Mouse (Mus musculus): Measurements from ENCODE around the gene Gpcpd1. TPM values are rescaled to one million over a fixed set of nuclear protein-coding genes. Genes with fewer than 3 reads are reported as not detected.

Gpcpd1 gene
- polyA plus RNA-seq (2015; fragmentation: Nextera tagmentation; extraction: Ambion mirVana): 78.3 and 84.1 TPM in 2 replicates

DNA sequence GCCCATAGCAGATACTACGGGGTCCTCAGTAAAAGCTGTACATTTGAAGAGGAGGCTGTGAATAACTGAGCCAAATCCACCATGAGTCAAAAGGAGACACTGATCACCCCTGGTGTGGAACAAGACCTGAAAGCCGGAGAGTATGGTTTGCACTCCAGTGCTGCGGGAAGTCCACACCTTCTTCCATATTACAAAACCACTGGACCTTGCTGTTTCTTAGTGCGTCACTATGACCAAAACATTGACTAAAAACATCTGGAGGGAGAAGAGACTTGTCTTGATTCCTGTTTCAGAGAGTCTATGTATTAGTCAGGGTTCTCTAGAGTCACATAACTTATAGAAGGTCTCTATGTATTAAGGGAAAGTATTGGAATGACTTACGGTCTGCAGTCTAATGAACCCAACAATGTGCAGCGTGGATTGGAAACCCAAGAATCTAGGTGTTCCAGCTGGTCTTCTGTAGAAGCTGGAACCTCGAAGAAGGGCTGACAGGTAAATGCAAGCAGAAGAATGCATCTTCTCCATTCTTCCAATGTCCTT, at the start of gene Gpcpd1:
Gpcpd1 (minus strand) TSS at position 490 of the 540 bp plus-strand sequence.
- no peak within 1 kb of the TSS for H3K9ac ChIP-seq (replicated peaks; ENCODE audit: low read depth, low read length)
- H3K27ac ChIP-seq (ENCODE audit: low read length): no peak within 1 kb of the TSS
- no peaks in the 10 kb centered on the region for H3K27me3 ChIP-seq (replicated peaks; ENCODE audit: control insufficient read depth, insufficient read depth, low read length)
- H3K36me3 ChIP-seq (ENCODE audit: control insufficient read depth, insufficient read depth): no peaks in the 10 kb centered on the region
- H3K4me3 ChIP-seq (replicated peaks; ENCODE audit: low read length): no peak within 1 kb of the TSS
- H3K9me3 ChIP-seq (ENCODE audit: control insufficient read depth, low read length): no peaks in the 10 kb centered on the region
- 92% methylated on average over 7 of the region's 7 CpGs for WGBS
- H3K4me2 ChIP-seq (ENCODE audit: low read length): no peak within 1 kb of the TSS
- peaks cover 5% of the 10 kb centered on the region for H3K4me1 ChIP-seq (replicated peaks; ENCODE audit: control insufficient read depth, insufficient read depth, low read length)
- ATAC-seq: no peak

DNA sequence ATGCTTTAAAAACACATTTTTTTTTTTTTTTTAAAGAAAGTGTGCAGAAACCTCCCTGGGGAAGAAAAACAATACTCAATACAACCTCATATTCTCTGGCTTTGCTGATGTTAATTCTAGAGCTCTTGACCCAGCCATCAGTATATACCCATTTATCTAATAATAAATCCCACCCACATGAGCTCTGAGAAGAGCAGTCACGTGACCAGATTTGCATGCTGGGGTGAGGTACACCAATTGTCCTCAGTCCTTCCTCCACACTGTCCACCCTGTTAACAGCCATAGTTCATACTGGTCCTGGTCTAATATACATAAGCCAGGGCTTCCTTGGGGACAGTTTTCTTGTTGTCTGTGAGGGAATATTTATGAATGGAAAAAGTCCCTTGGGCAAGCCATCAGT, 49.0 kb upstream of the Gpcpd1 start:
- no peaks in the 10 kb centered on the region for H3K27me3 ChIP-seq (replicated peaks; ENCODE audit: control insufficient read depth, insufficient read depth, low read length)
- H3K27ac ChIP-seq (ENCODE audit: low read length): no peak overlapping the region
- H3K9ac ChIP-seq (replicated peaks; ENCODE audit: low read depth, low read length): no peak overlapping the region
- 92% methylated on average over 1 of the region's 1 CpGs for WGBS
- no peaks in the 10 kb centered on the region for H3K4me1 ChIP-seq (replicated peaks; ENCODE audit: control insufficient read depth, insufficient read depth, low read length)
- no peaks in the 10 kb centered on the region for H3K9me3 ChIP-seq (ENCODE audit: control insufficient read depth, low read length)
- H3K36me3 ChIP-seq (ENCODE audit: control insufficient read depth, insufficient read depth): no peaks in the 10 kb centered on the region
- ATAC-seq: no peak
- H3K4me2 ChIP-seq (ENCODE audit: low read length): no peak overlapping the region
- no peak overlapping the region for H3K4me3 ChIP-seq (replicated peaks; ENCODE audit: low read length)

DNA sequence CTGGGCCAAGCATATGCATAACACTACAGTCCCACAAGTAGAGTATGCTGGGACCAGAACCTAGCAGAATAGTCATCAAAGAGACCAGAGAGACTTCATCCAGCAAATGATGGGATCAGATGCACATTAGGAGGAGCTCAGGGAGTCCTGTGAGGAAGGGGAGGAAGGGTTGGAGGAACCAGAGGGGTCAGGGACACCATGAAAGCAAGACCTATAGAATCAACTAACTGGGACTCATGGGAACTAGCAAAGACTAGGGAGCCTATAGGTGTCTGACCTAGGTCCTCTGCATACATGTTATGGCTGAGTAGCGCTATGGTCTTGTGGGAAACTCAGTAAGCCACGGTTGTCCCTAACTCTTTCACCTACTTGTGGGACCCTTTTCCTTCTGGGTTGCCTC, 41.1 kb upstream of the Gpcpd1 start:
- no peaks in the 10 kb centered on the region for H3K36me3 ChIP-seq (ENCODE audit: control insufficient read depth, insufficient read depth)
- WGBS: 92% methylated on average over 2 of the region's 2 CpGs
- H3K9ac ChIP-seq (replicated peaks; ENCODE audit: low read depth, low read length): no peak overlapping the region
- no peak overlapping the region for H3K4me2 ChIP-seq (ENCODE audit: low read length)
- no peaks in the 10 kb centered on the region for H3K27me3 ChIP-seq (replicated peaks; ENCODE audit: control insufficient read depth, insufficient read depth, low read length)
- H3K9me3 ChIP-seq (ENCODE audit: control insufficient read depth, low read length): no peaks in the 10 kb centered on the region
- no peak overlapping the region for H3K27ac ChIP-seq (ENCODE audit: low read length)
- ATAC-seq: no peak
- no peaks in the 10 kb centered on the region for H3K4me1 ChIP-seq (replicated peaks; ENCODE audit: control insufficient read depth, insufficient read depth, low read length)
- no peak overlapping the region for H3K4me3 ChIP-seq (replicated peaks; ENCODE audit: low read length)

DNA sequence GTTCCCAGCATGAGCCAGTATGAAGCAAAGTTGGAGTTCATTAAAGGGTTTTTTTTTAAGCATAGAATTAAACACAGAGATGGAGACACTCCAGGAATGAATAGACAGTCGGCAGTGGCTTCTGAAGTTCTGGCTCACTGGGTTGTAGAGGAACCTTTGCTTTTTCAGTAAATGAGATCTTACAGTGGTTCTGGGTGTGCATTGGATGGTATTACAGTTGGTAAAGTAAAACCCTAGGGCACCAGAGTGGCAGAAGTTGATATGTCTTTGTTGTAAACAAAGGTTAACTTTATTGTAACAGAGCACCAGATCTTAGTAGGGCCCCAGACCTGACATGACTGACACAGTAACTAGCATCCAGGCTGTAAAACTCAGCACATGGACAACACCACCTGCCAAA, 35.6 kb upstream of the Gpcpd1 start:
- H3K27me3 ChIP-seq (replicated peaks; ENCODE audit: control insufficient read depth, insufficient read depth, low read length): no peaks in the 10 kb centered on the region
- no peak overlapping the region for H3K4me2 ChIP-seq (ENCODE audit: low read length)
- H3K4me3 ChIP-seq (replicated peaks; ENCODE audit: low read length): no peak overlapping the region
- no peak for ATAC-seq
- H3K36me3 ChIP-seq (ENCODE audit: control insufficient read depth, insufficient read depth): no peaks in the 10 kb centered on the region
- WGBS: 76% methylated on average over 1 of the region's 1 CpGs
- H3K27ac ChIP-seq (ENCODE audit: low read length): no peak overlapping the region
- no peaks in the 10 kb centered on the region for H3K4me1 ChIP-seq (replicated peaks; ENCODE audit: control insufficient read depth, insufficient read depth, low read length)
- H3K9ac ChIP-seq (replicated peaks; ENCODE audit: low read depth, low read length): no peak overlapping the region
- H3K9me3 ChIP-seq (ENCODE audit: control insufficient read depth, low read length): no peaks in the 10 kb centered on the region

DNA sequence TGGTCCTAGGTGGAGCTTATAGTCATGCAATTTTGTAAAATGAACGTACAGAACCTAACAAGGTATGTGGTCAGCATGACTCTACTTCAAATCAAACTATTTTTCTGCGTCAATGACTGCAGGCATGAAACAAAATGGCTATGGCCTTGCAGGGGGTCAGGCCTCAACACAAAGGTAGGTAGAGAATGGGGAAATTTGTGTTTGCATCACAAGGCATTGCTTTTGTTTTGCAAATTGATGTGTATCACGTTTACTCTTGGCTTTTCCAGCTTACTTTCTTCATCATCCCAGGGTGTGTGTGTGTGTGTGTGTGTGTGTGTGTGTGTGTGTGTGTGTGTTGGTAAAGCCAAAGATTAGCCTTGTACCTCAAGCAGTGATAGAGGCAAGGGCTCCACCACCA, 30.2 kb upstream of the Gpcpd1 start:
- no peaks in the 10 kb centered on the region for H3K9me3 ChIP-seq (ENCODE audit: control insufficient read depth, low read length)
- H3K36me3 ChIP-seq (ENCODE audit: control insufficient read depth, insufficient read depth): no peaks in the 10 kb centered on the region
- H3K27ac ChIP-seq (ENCODE audit: low read length): no peak overlapping the region
- no peak for ATAC-seq
- no peak overlapping the region for H3K4me3 ChIP-seq (replicated peaks; ENCODE audit: low read length)
- 40% methylated on average over 3 of the region's 3 CpGs for WGBS
- no peak overlapping the region for H3K9ac ChIP-seq (replicated peaks; ENCODE audit: low read depth, low read length)
- no peaks in the 10 kb centered on the region for H3K4me1 ChIP-seq (replicated peaks; ENCODE audit: control insufficient read depth, insufficient read depth, low read length)
- no peak overlapping the region for H3K4me2 ChIP-seq (ENCODE audit: low read length)
- no peaks in the 10 kb centered on the region for H3K27me3 ChIP-seq (replicated peaks; ENCODE audit: control insufficient read depth, insufficient read depth, low read length)

DNA sequence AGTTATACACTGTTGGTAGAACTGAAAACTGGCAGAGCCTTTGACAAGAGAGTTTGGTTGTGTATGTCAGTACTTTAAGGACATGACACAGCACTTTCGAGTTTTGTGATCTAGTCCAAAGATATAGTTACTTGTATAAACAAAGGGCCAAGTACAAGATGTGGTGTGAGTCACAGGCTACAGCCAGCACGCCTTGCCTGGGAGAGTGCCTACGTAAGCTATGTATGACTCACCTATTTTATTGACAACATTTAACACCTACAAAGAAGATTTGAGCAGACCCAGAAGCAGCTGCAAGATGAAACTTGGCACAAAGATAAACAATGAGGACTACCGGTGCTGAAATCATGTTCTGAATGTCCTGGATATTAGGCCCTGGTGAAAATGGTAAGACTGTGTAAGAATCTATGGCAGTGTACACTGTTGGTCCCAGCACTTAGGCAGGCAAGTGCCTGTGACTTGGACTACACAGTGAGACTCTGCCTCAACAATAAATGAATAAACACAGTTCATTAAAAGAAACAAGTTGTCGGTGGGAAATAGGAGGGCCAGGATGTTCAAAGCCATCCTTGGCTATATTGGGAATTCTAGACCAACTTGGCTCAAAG, 26.2 kb upstream of the Gpcpd1 start:
- H3K27ac ChIP-seq (ENCODE audit: low read length): no peak overlapping the region
- H3K4me2 ChIP-seq (ENCODE audit: low read length): no peak overlapping the region
- H3K9ac ChIP-seq (replicated peaks; ENCODE audit: low read depth, low read length): no peak overlapping the region
- no peak overlapping the region for H3K4me3 ChIP-seq (replicated peaks; ENCODE audit: low read length)
- H3K9me3 ChIP-seq (ENCODE audit: control insufficient read depth, low read length): peaks cover 3% of the 10 kb centered on the region; the same call in 1 of the 2 replicates
- WGBS: 89% methylated on average over 5 of the region's 5 CpGs
- H3K4me1 ChIP-seq (replicated peaks; ENCODE audit: control insufficient read depth, insufficient read depth, low read length): no peaks in the 10 kb centered on the region
- H3K36me3 ChIP-seq (ENCODE audit: control insufficient read depth, insufficient read depth): no peaks in the 10 kb centered on the region
- ATAC-seq: no peak
- H3K27me3 ChIP-seq (replicated peaks; ENCODE audit: control insufficient read depth, insufficient read depth, low read length): no peaks in the 10 kb centered on the region

DNA sequence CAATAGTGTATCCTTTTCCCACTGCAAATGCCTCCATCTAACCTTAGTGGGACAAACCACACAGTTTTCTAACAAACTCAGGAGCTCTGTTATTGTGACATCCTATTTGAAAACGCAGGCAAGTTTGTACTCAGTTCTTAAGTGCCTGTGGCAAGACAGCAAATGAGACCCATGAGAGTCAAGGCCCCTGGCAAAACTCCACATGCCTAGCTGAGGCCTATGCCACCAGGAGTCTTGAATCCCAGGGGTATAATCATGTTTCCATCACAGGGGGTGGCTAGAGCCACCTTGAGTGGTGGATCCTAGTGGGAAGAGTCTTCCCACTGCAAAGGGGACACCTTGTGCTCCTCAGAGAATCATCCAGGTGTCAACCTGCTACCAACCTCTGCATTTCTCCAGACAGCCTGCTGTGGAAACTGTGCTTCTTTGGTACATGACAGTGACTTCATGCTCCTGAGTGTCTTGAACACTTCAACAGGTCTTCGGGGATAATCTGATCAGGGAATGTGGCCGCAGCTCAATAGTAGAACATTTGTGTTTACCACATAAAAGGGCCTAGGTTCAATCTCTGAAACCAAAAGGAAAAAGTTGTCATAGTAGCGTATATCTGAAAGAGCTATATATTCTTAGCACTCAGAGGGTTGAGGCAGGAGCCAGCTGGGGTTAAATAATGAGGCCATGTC, 24.2 kb upstream of the Gpcpd1 start:
- Histone ChIP-seq H3K36me3 (ENCODE audit: control insufficient read depth, insufficient read depth) (no peaks in the 10 kb centered on the region), H3K4me2 (ENCODE audit: low read length) (no peak overlapping the region), H3K4me3 (replicated peaks; ENCODE audit: low read length) (no peak overlapping the region), H3K9ac (replicated peaks; ENCODE audit: low read depth, low read length) (no peak overlapping the region), H3K4me1 (replicated peaks; ENCODE audit: control insufficient read depth, insufficient read depth, low read length) (peaks cover 3% of the 10 kb centered on the region; the same call in 1 of the 2 replicates), H3K9me3 (ENCODE audit: control insufficient read depth, low read length) (peaks cover 3% of the 10 kb centered on the region; the same call in 1 of the 2 replicates), H3K27ac (ENCODE audit: low read length) (no peak overlapping the region), H3K27me3 (replicated peaks; ENCODE audit: control insufficient read depth, insufficient read depth, low read length) (no peaks in the 10 kb centered on the region)
- WGBS: 93% methylated on average over 4 of the region's 4 CpGs
- no peak for ATAC-seq

DNA sequence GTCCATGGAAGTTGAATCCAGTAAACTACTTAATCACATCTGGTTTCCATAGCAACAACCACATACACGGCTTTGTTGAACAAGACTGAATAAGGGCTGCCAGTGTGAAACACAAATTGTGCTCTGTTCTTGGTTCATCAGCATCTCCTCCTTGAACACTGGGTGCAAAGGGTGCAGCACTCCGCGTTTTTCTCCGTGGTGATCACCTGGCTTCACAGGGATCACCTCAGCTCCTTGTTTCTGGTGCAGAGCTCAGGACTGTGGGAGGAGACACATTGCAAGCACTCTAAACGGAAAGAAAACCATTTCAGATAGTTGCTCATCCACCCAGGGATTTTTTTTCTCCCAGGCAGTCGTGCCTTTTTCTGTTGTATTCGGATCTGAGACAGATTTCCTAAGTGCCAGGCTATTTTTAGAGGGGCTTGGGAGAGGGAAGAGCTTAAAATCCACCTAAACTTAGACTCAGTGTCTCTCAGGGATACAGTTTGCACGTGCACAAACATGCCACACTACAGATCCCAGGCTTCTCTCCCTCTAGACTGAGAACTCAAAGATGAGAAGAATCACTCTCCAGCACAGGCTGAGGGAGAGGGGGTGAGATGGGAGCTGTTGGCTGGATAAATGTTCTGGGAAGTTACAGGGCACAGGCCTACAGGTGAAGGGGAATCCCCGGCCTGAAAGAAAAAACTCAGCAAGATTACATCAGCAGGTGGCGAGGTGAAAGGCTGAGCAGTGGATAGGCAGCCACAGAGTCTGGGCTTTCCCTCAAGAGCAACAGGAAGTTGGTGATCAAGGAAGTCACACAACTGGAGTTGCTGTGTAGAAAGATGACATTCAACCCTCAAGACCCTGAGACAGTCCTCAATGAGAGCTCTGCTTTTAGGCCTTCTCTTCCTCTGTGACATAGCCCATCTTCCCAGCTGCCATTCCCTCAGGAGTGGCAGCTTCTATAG, 19.9 kb upstream of the Gpcpd1 start:
- H3K36me3 ChIP-seq (ENCODE audit: control insufficient read depth, insufficient read depth): no peaks in the 10 kb centered on the region
- H3K4me3 ChIP-seq (replicated peaks; ENCODE audit: low read length): no peak overlapping the region
- H3K4me1 ChIP-seq (replicated peaks; ENCODE audit: control insufficient read depth, insufficient read depth, low read length): peaks cover 3% of the 10 kb centered on the region; the same call in 1 of the 2 replicates
- H3K27me3 ChIP-seq (replicated peaks; ENCODE audit: control insufficient read depth, insufficient read depth, low read length): no peaks in the 10 kb centered on the region
- peak overlapping the region; percentile 54 for H3K27ac ChIP-seq (ENCODE audit: low read length)
- H3K9me3 ChIP-seq (ENCODE audit: control insufficient read depth, low read length): peaks cover 3% of the 10 kb centered on the region; the same call in 1 of the 2 replicates
- no peak overlapping the region for H3K4me2 ChIP-seq (ENCODE audit: low read length)
- peak; percentile 75 for ATAC-seq
- WGBS: 31% methylated on average over 10 of the region's 10 CpGs
- H3K9ac ChIP-seq (replicated peaks; ENCODE audit: low read depth, low read length): no peak overlapping the region

All from forebrain, embryonic 16.5 days (tissue).